Mouse (Mus musculus) kidney, adult 2 months (tissue): ENCODE results near the gene Agbl4.

ENCODE experiments used
- CTCF ChIP-seq: fragments of 200-500 bp; conservative IDR thresholded peaks from 2 replicates; pipeline ENCODE4 v1.5.1; 2011; ENCODE audit warnings: low read depth, mild to moderate bottlenecking, control low read depth, low read length, moderate library complexity, mixed read lengths; ENCODE audit not compliant: insufficient read depth, insufficient read length
- POLR2A ChIP-seq: fragments of 200-500 bp; IDR thresholded peaks from one replicate; pipeline ENCODE4 v1.6.1; 2011; ENCODE audit warnings: low read depth, low read length, control low read depth

DNA sequence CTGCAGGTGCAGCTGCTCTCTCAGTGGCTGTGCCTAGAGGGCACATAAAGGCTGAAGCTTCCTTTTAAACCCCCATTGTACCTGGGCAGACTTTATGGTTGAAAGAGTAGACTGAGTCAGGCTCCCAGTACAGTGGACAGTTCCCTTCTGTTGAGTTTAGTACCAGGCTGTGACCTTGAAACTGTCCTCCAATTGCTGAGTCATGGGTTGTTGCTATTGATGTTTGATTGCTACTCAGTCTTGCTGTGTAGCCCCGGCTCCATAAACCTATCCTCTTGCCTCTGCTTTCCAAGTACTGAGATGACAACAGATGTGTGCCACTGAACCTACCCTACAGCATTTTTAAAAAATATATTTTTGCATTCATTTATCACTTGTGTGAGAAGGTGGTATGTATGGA, 1190.8 kb downstream of the Agbl4 start:
- TF ChIP-seq POLR2A, result no peak
- TF ChIP-seq CTCF, result no peak
